Mouse (Mus musculus): Measurements from ENCODE around the gene Gm10160.

The Gm10160 gene

GRCm38 (mm10) chr7:81855694-81856093 is at the start of gene Gm10160:
Gm10160 (minus strand) TSS chr7:81855794.
- CTCF ChIA-PET: no interaction called here

- CTCF ChIA-PET: no interaction called here
Measured at GRCm38 (mm10) chr7:81904926-81905325, 49.3 kb upstream of the Gm10160 start.

GRCm38 (mm10) chr7:81904094-81904493 is 48.5 kb upstream of the Gm10160 start:
- CTCF ChIA-PET: interaction anchor here (0.6 kb wide), 1 partner anchor 434 kb away, joined by 6 read pairs; no protein-coding TSS in a partner anchor

- CTCF ChIA-PET: interaction anchor here (0.8 kb wide), 1 partner anchor 484 kb away, joined by 7 read pairs; no protein-coding TSS in a partner anchor
Measured at GRCm38 (mm10) chr7:81899361-81899760, 43.8 kb upstream of the Gm10160 start.

- CTCF ChIA-PET: no interaction called here
Measured at GRCm38 (mm10) chr7:81885128-81885527, 29.5 kb upstream of the Gm10160 start.

GRCm38 (mm10) chr7:81881600-81881999 is 26.0 kb upstream of the Gm10160 start:
- CTCF ChIA-PET: no interaction called here

- CTCF ChIA-PET: interaction anchor here (0.7 kb wide), 1 partner anchor 256 kb away, joined by 3 read pairs; no protein-coding TSS in a partner anchor
Measured at GRCm38 (mm10) chr7:81880797-81881196, 25.2 kb upstream of the Gm10160 start.

GRCm38 (mm10) chr7:81880286-81880685 is 24.7 kb upstream of the Gm10160 start:
- CTCF ChIA-PET: interaction anchor here (0.7 kb wide), 1 partner anchor 256 kb away, joined by 3 read pairs; no protein-coding TSS in a partner anchor

GRCm38 (mm10) chr7:81875372-81875771 is 19.8 kb upstream of the Gm10160 start:
- CTCF ChIA-PET: no interaction called here

GRCm38 (mm10) chr7:81874636-81875035 is 19.0 kb upstream of the Gm10160 start:
- CTCF ChIA-PET: no interaction called here

GRCm38 (mm10) chr7:81873807-81874206 is 18.2 kb upstream of the Gm10160 start:
- CTCF ChIA-PET: no interaction called here

GRCm38 (mm10) chr7:81872493-81873013 is 17.0 kb upstream of the Gm10160 start:
- CTCF ChIA-PET: interaction anchor here (0.5 kb wide), 1 partner anchor 51 kb away, joined by 8 read pairs; no protein-coding TSS in a partner anchor

- CTCF ChIA-PET: interaction anchor here (0.7 to 1.0 kb wide), 3 partner anchors 15 to 86 kb away, joined by 3 read pairs; partner anchors contain the start of gene Btbd1
Measured at GRCm38 (mm10) chr7:81868158-81868557, 12.6 kb upstream of the Gm10160 start.

GRCm38 (mm10) chr7:81867231-81867930 is 11.8 kb upstream of the Gm10160 start:
- CTCF ChIA-PET: no interaction called here

GRCm38 (mm10) chr7:81865937-81866336 is 10.3 kb upstream of the Gm10160 start:
- CTCF ChIA-PET: no interaction called here

GRCm38 (mm10) chr7:81864552-81864951 is 9.0 kb upstream of the Gm10160 start:
- CTCF ChIA-PET: no interaction called here

GRCm38 (mm10) chr7:81862587-81863583 is 7.3 kb upstream of the Gm10160 start:
- CTCF ChIA-PET: no interaction called here

- CTCF ChIA-PET: no interaction called here
Measured at GRCm38 (mm10) chr7:81861921-81862320, 6.3 kb upstream of the Gm10160 start.

- CTCF ChIA-PET: no interaction called here
Measured at GRCm38 (mm10) chr7:81861461-81861860, 5.9 kb upstream of the Gm10160 start.

- CTCF ChIA-PET: no interaction called here
Measured at GRCm38 (mm10) chr7:81860996-81861395, 5.4 kb upstream of the Gm10160 start.

- CTCF ChIA-PET: no interaction called here
Measured at GRCm38 (mm10) chr7:81860071-81860470, 4.5 kb upstream of the Gm10160 start.
